Mouse (Mus musculus): ENCODE measurements around the gene Usp5. TPM values are rescaled to one million over a fixed set of nuclear protein-coding genes. Genes with fewer than 3 reads are reported as not detected.
A peak's percentile ranks its signal among the peaks of the same experiment; 100 is the strongest.
"Not testable (repeated sequence)": the region's sequence is repeated elsewhere in the genome, so short reads cannot be mapped to it uniquely, and the experiment has no call there.

The Usp5 gene
- polyA plus RNA-seq, 1 experiment = 53.0 TPM

- H3K4me1 ChIP-seq (ENCODE audit: control insufficient read depth, insufficient read depth, insufficient read length, low read length) = peaks cover 22% of the 10 kb centered on the region
- H3K36me3 ChIP-seq (ENCODE audit: control insufficient read depth, insufficient read depth, low read length) = peaks cover 16% of the 10 kb centered on the region
- peak overlapping the region; percentile 94 for H3K27ac ChIP-seq (ENCODE audit: insufficient read depth, low read depth, low read length)
- TF ChIP-seq POLR2A (IDR thresholded peaks at IDR 0.05; ENCODE audit: low read depth, low read length) (no peak), CTCF (IDR thresholded peaks at IDR 0.05; ENCODE audit: extremely low read depth, insufficient read length, insufficient replicate concordance, low read depth, low read length) (no peak)
- H3K4me3 ChIP-seq (ENCODE audit: low read depth, low read length) = peak overlapping the region; percentile 68; the same call in 1 of the 2 replicates
- 39% methylated on average over 6 of the region's 6 CpGs for WGBS
- no peaks in the 10 kb centered on the region for H3K27me3 ChIP-seq (ENCODE audit: control insufficient read depth, insufficient read depth, low read length)
Observed at GRCm38 (mm10) chr6:124807986-124808357, 21.3 kb downstream of the Usp5 start.

- Histone ChIP-seq H3K4me3 (ENCODE audit: low read depth, low read length) (no peak overlapping the region), H3K27ac (ENCODE audit: insufficient read depth, low read depth, low read length) (peak overlapping the region; percentile 94), H3K27me3 (ENCODE audit: control insufficient read depth, insufficient read depth, low read length) (no peaks in the 10 kb centered on the region), H3K4me1 (ENCODE audit: control insufficient read depth, insufficient read depth, insufficient read length, low read length) (peaks cover 22% of the 10 kb centered on the region), H3K36me3 (ENCODE audit: control insufficient read depth, insufficient read depth, low read length) (peaks cover 15% of the 10 kb centered on the region)
- TF ChIP-seq CTCF (IDR thresholded peaks at IDR 0.05; ENCODE audit: extremely low read depth, insufficient read length, insufficient replicate concordance, low read depth, low read length) = no peak
- no peak for TF ChIP-seq POLR2A (IDR thresholded peaks at IDR 0.05; ENCODE audit: low read depth, low read length)
- 78% methylated on average over 4 of the region's 4 CpGs for WGBS
Observed at GRCm38 (mm10) chr6:124807366-124807765, 21.9 kb downstream of the Usp5 start.

DNA sequence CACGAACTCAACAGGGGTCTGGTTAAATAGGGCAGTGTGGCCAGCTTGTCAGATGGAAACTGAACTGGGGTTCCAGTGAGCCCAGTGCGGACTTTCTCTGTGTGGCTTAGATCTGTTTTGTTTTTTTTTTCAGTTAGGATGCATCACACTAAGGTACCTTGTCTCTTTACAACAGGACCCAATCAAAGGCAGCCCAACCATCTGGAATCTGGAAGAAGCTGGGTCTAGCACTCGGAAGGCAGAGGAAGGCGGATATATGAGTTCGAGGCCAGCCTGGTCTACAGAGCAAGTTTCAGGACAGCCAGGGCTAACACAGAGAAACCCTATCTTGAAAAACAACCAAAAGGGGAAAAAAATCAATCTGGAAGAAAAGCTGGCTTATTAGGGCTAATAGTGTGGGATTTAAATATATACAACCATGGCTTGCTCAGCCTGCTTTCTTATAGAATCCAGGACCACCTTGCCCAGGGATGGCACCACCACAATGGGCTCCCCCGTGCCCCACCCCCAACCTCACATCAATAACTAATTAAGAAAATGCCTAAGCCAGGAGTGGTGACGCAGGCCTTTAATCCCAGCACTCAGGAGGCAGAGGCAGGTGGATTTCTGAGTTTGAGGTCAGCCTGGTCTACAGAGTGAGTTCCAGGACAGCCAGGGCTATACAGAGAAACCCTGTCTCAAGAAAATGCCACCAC, 22.7 kb downstream of the Usp5 start:
- H3K27me3 ChIP-seq (ENCODE audit: control insufficient read depth, insufficient read depth, low read length) = no peaks in the 10 kb centered on the region
- TF ChIP-seq POLR2A (IDR thresholded peaks at IDR 0.05; ENCODE audit: low read depth, low read length) (no peak), CTCF (IDR thresholded peaks at IDR 0.05; ENCODE audit: extremely low read depth, insufficient read length, insufficient replicate concordance, low read depth, low read length) (no peak)
- H3K36me3 ChIP-seq (ENCODE audit: control insufficient read depth, insufficient read depth, low read length) = peaks cover 7% of the 10 kb centered on the region
- H3K4me1 ChIP-seq (ENCODE audit: control insufficient read depth, insufficient read depth, insufficient read length, low read length) = peaks cover 19% of the 10 kb centered on the region
- H3K27ac ChIP-seq (ENCODE audit: insufficient read depth, low read depth, low read length) = peak overlapping the region; percentile 88
- 75% methylated on average over 7 of the region's 7 CpGs for WGBS
- H3K4me3 ChIP-seq (ENCODE audit: low read depth, low read length) = no peak overlapping the region

GRCm38 (mm10) chr6:124805341-124806321, 23.7 kb downstream of the Usp5 start:
- H3K4me1 ChIP-seq (ENCODE audit: control insufficient read depth, insufficient read depth, insufficient read length, low read length) = peaks cover 19% of the 10 kb centered on the region
- peak overlapping the region; percentile 70 for H3K4me3 ChIP-seq (ENCODE audit: low read depth, low read length)
- 2% methylated on average over 34 of the region's 34 CpGs for WGBS
- peaks cover 2% of the 10 kb centered on the region; the same call in 1 of the 2 replicates for H3K36me3 ChIP-seq (ENCODE audit: control insufficient read depth, insufficient read depth, low read length)
- TF ChIP-seq CTCF (IDR thresholded peaks at IDR 0.05; ENCODE audit: extremely low read depth, insufficient read length, insufficient replicate concordance, low read depth, low read length) (peak; percentile 38; the same call in 1 of the 2 replicates), POLR2A (IDR thresholded peaks at IDR 0.05; ENCODE audit: low read depth, low read length) (no peak; the same call in 1 of the 2 replicates)
- H3K27me3 ChIP-seq (ENCODE audit: control insufficient read depth, insufficient read depth, low read length) = no peaks in the 10 kb centered on the region
- H3K27ac ChIP-seq (ENCODE audit: insufficient read depth, low read depth, low read length) = peak overlapping the region; percentile 88

GRCm38 (mm10) chr6:124804341-124804740, 24.9 kb downstream of the Usp5 start:
- no peak overlapping the region for H3K27ac ChIP-seq (ENCODE audit: insufficient read depth, low read depth, low read length)
- no peaks in the 10 kb centered on the region for H3K27me3 ChIP-seq (ENCODE audit: control insufficient read depth, insufficient read depth, low read length)
- WGBS = 65% methylated on average over 3 of the region's 3 CpGs
- H3K36me3 ChIP-seq (ENCODE audit: control insufficient read depth, insufficient read depth, low read length) = no peaks in the 10 kb centered on the region
- H3K4me3 ChIP-seq (ENCODE audit: low read depth, low read length) = no peak overlapping the region
- H3K4me1 ChIP-seq (ENCODE audit: control insufficient read depth, insufficient read depth, insufficient read length, low read length) = peaks cover 14% of the 10 kb centered on the region
- TF ChIP-seq POLR2A (IDR thresholded peaks at IDR 0.05; ENCODE audit: low read depth, low read length) (no peak), CTCF (IDR thresholded peaks at IDR 0.05; ENCODE audit: extremely low read depth, insufficient read length, insufficient replicate concordance, low read depth, low read length) (no peak)

- 95% methylated on average over 4 of the region's 4 CpGs for WGBS
- not testable (repeated sequence) for H3K36me3 ChIP-seq (ENCODE audit: control insufficient read depth, insufficient read depth, low read length); H3K4me3 ChIP-seq (ENCODE audit: low read depth, low read length); H3K27ac ChIP-seq (ENCODE audit: insufficient read depth, low read depth, low read length); H3K27me3 ChIP-seq (ENCODE audit: control insufficient read depth, insufficient read depth, low read length)
- peaks cover 14% of the 10 kb centered on the region for H3K4me1 ChIP-seq (ENCODE audit: control insufficient read depth, insufficient read depth, insufficient read length, low read length)
Observed at GRCm38 (mm10) chr6:124803691-124804090, 25.6 kb downstream of the Usp5 start.

GRCm38 (mm10) chr6:124803061-124803460, 26.2 kb downstream of the Usp5 start:
- Histone ChIP-seq H3K36me3 (ENCODE audit: control insufficient read depth, insufficient read depth, low read length) (no peaks in the 10 kb centered on the region), H3K4me3 (ENCODE audit: low read depth, low read length) (no peak overlapping the region), H3K4me1 (ENCODE audit: control insufficient read depth, insufficient read depth, insufficient read length, low read length) (peaks cover 12% of the 10 kb centered on the region), H3K27me3 (ENCODE audit: control insufficient read depth, insufficient read depth, low read length) (no peaks in the 10 kb centered on the region), H3K27ac (ENCODE audit: insufficient read depth, low read depth, low read length) (no peak overlapping the region)
- TF ChIP-seq CTCF (IDR thresholded peaks at IDR 0.05; ENCODE audit: extremely low read depth, insufficient read length, insufficient replicate concordance, low read depth, low read length) = no peak
- TF ChIP-seq POLR2A (IDR thresholded peaks at IDR 0.05; ENCODE audit: low read depth, low read length) = no peak
- WGBS = 81% methylated on average over 3 of the region's 3 CpGs

DNA sequence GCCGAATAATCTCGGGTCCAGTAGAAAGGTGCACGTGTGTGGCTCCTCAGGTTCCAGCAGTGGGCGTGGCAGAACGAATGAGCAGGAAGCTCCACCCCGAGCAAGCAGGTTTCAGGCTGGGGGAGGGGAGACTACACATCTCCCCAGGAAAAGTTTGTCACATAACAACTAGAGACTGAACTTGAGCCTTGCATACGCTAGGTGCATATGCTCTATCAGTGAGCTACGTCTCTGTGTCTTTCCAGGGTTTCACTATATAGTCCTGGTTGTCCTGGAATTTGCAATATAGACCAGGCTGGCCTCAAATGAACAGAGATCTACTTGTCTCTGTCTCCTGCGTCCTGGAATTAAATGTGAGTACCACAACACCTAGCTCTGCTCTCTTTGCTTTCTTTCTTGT, 26.9 kb downstream of the Usp5 start:
- H3K4me3 ChIP-seq (ENCODE audit: low read depth, low read length); H3K4me1 ChIP-seq (ENCODE audit: control insufficient read depth, insufficient read depth, insufficient read length, low read length); H3K36me3 ChIP-seq (ENCODE audit: control insufficient read depth, insufficient read depth, low read length); H3K27me3 ChIP-seq (ENCODE audit: control insufficient read depth, insufficient read depth, low read length): not testable (repeated sequence)
- peak overlapping the region; percentile 74 for H3K27ac ChIP-seq (ENCODE audit: insufficient read depth, low read depth, low read length)
- 13% methylated on average over 7 of the region's 9 CpGs for WGBS
